Mouse (Mus musculus) CH12.LX (cell line): ENCODE results near the gene Gm12569. TPM values are rescaled to one million over a fixed set of nuclear protein-coding genes. Genes with fewer than 3 reads are reported as not detected.
A peak's percentile ranks its signal among the peaks of the same experiment; 100 is the strongest.

Source experiments
- DNase-seq: peaks from one replicate; pipeline ENCODE4 v3.0.0-alpha.2; 2013; ENCODE audit errors: extremely low read depth
- H3K27ac ChIP-seq: 2 replicates; pipeline ENCODE4 v1.5.1; 2012; ENCODE audit warnings: low read depth, mild to moderate bottlenecking, control low read depth, moderate library complexity; ENCODE audit not compliant: insufficient read depth
- H3K27me3 ChIP-seq: replicated peaks from 2 replicates; pipeline ENCODE3; 2012; ENCODE audit warnings: inconsistent platforms
- H3K36me3 ChIP-seq, 2 experiments: replicated peaks in 1 of 2; 2 replicates each; pipeline versions ENCODE3 to v1.6.1; 2012; ENCODE audit warnings: inconsistent platforms in 1 of 2, low read length in 1 of 2, mild to moderate bottlenecking in 1 of 2, mixed read lengths in 1 of 2, moderate library complexity in 1 of 2; ENCODE audit not compliant: control insufficient read depth in 1 of 2, insufficient read depth in 1 of 2
- H3K4me1 ChIP-seq, 2 experiments: 2 replicates each; pipeline ENCODE4 v1.6.1; 2012; ENCODE audit warnings: inconsistent platforms in 1 of 2, moderate library complexity in 1 of 2; ENCODE audit not compliant: insufficient read depth in 2 of 2, control insufficient read depth in 1 of 2
- H3K4me2 ChIP-seq: 2 replicates; pipeline ENCODE4 v1.6.1; 2012; ENCODE audit warnings: low read depth, mild to moderate bottlenecking, control low read depth; ENCODE audit not compliant: poor library complexity, insufficient read depth, severe bottlenecking
- H3K4me3 ChIP-seq, 3 experiments: fragments of 150-350 bp in 1 of 3; sonication (generic) in 1 of 3; replicated peaks in 1 of 3; 2 replicates each; pipeline versions ENCODE3 to v1.5.1; 2011 to 2012; ENCODE audit warnings: low read depth in 2 of 3, low read length in 2 of 3, mild to moderate bottlenecking in 2 of 3, moderate library complexity in 2 of 3, control low read depth in 1 of 3, improper control_type of control experiment in 1 of 3, inconsistent platforms in 1 of 3, mixed read lengths in 1 of 3; ENCODE audit not compliant: poor library complexity in 1 of 3
- H3K79me2 ChIP-seq: replicated peaks from 2 replicates; pipeline ENCODE4 v1.6.1; 2012; ENCODE audit warnings: mild to moderate bottlenecking, moderate library complexity; ENCODE audit not compliant: control insufficient read depth, poor library complexity, insufficient read depth, severe bottlenecking; ENCODE audit errors: extremely low read depth
- H3K9ac ChIP-seq: 2 replicates; pipeline ENCODE4 v1.6.1; 2012; ENCODE audit warnings: low read depth, mild to moderate bottlenecking, control low read depth, moderate library complexity; ENCODE audit not compliant: insufficient read depth
- H3K9me3 ChIP-seq: replicated peaks from 2 replicates; pipeline ENCODE3; 2012; ENCODE audit warnings: low read length, inconsistent platforms, mixed read lengths
- CTCF ChIP-seq, 2 experiments: IDR thresholded peaks in 1 of 2; conservative IDR thresholded peaks in 1 of 2; 2 replicates each; pipeline ENCODE4 v1.5.1; 2011 to 2012; ENCODE audit warnings: low read depth in 2 of 2, low read length in 2 of 2, improper control_type of control experiment in 1 of 2, inconsistent platforms in 1 of 2, mild to moderate bottlenecking in 1 of 2, moderate library complexity in 1 of 2
- ELF1 ChIP-seq: IDR thresholded peaks from 2 replicates; pipeline ENCODE4 v1.6.1; 2014; ENCODE audit warnings: low read depth, mild to moderate bottlenecking, inconsistent platforms, low read length, improper control_type of control experiment
- ETS1 ChIP-seq: conservative IDR thresholded peaks from 2 replicates; pipeline ENCODE4 v1.6.1; 2012; ENCODE audit warnings: low read depth, mild to moderate bottlenecking, inconsistent platforms, low read length, improper control_type of control experiment, moderate library complexity
- GABPA ChIP-seq: IDR thresholded peaks from 2 replicates; pipeline ENCODE4 v1.6.1; 2012; ENCODE audit warnings: low read depth, low read length, improper control_type of control experiment, inconsistent platforms; ENCODE audit not compliant: insufficient replicate concordance
- JUN ChIP-seq: IDR thresholded peaks from 2 replicates; pipeline ENCODE4 v1.6.1; 2011; ENCODE audit warnings: low read depth, mild to moderate bottlenecking, low read length, improper control_type of control experiment, moderate library complexity; ENCODE audit not compliant: insufficient read depth
- MAFK ChIP-seq: IDR thresholded peaks from 2 replicates; pipeline ENCODE4 v1.6.1; 2011; ENCODE audit warnings: low read length, improper control_type of control experiment; ENCODE audit not compliant: insufficient replicate concordance
- MEF2A ChIP-seq: IDR thresholded peaks from 2 replicates; pipeline ENCODE4 v1.6.1; 2014; ENCODE audit warnings: low read depth, mild to moderate bottlenecking, inconsistent platforms, low read length, improper control_type of control experiment, borderline replicate concordance
- MYC ChIP-seq: IDR thresholded peaks from 2 replicates; pipeline ENCODE4 v1.6.1; 2011; ENCODE audit warnings: low read depth, mild to moderate bottlenecking, improper control_type of control experiment, low read length
- NELFE ChIP-seq: IDR thresholded peaks from 2 replicates; pipeline ENCODE4 v1.6.1; 2011; ENCODE audit warnings: low read depth, low read length, improper control_type of control experiment
- RAD21 ChIP-seq: IDR thresholded peaks from 2 replicates; pipeline ENCODE4 v1.6.1; 2011; ENCODE audit warnings: low read depth, mild to moderate bottlenecking, low read length, improper control_type of control experiment, moderate library complexity
- TBP ChIP-seq: conservative IDR thresholded peaks from 2 replicates; pipeline ENCODE4 v1.6.1; 2011; ENCODE audit warnings: low read depth, low read length, improper control_type of control experiment
- UBTF ChIP-seq: IDR thresholded peaks from 2 replicates; pipeline ENCODE4 v1.6.1; 2012; ENCODE audit warnings: low read depth, mild to moderate bottlenecking, inconsistent platforms, low read length, improper control_type of control experiment, moderate library complexity
- USF2 ChIP-seq: conservative IDR thresholded peaks from 2 replicates; pipeline ENCODE4 v1.6.1; 2011; ENCODE audit warnings: low read depth, low read length, improper control_type of control experiment
- ZMIZ1 ChIP-seq: IDR thresholded peaks from 2 replicates; pipeline ENCODE4 v1.6.1; 2012; ENCODE audit warnings: low read depth, mild to moderate bottlenecking, inconsistent platforms, low read length, improper control_type of control experiment
- ZNF384 ChIP-seq: IDR thresholded peaks from 2 replicates; pipeline ENCODE4 v1.6.1; 2012; ENCODE audit warnings: low read depth, low read length, improper control_type of control experiment, inconsistent platforms
- dilution Hi-C: fragments of 300-500 bp; cut with MboI; formaldehyde crosslinking; loops from 2 replicates; pipeline ENCODE4 v1.14.3; 2020; ENCODE audit warnings: low sequenced_read_pairs; ENCODE audit not compliant: extremely low pct_unique_long_range_greater_than_20kb, extremely low pct_ligation_motif_present
- in situ Hi-C: fragments of 300-500 bp; cut with MboI; formaldehyde crosslinking; loops from 3 replicates; pipeline ENCODE4 v1.14.3; 2019; ENCODE audit warnings: low sequenced_read_pairs, low pct_ligation_motif_present, low pct_unique_long_range_greater_than_20kb, mixed read lengths
- polyA plus RNA-seq: library from polyadenylated mRNA; unstranded; fragments of >175 nt; gene quantifications from 2 replicates; pipeline ENCODE4 v1.2.1, GENCODE M21; 2012; ENCODE audit warnings: low read depth; ENCODE audit not compliant: insufficient read length
- total RNA-seq, 2 experiments: library from RNA; depleted of rRNA; stranded (reverse); fragments of 300-350 nt in 1 of 2; fragments of >200 nt in 1 of 2; gene quantifications; 2 replicates each; pipeline ENCODE4 v1.2.3; 2012 to 2014

The Gm12569 gene
- total and polyA plus RNA-seq, 3 experiments: 2.0 to 5.9 (median 2.1) TPM

- no peaks in the 10 kb centered on the region for H3K9me3 ChIP-seq
- H3K79me2 ChIP-seq: no peaks in the 10 kb centered on the region
- no peak for DNase-seq
- no peak overlapping the region for H3K9ac ChIP-seq
- no peak overlapping the region for H3K4me3 ChIP-seq
- in situ Hi-C loops (no loop called here), dilution Hi-C loops (no loop called here)
- no peak for TF ChIP-seq NELFE
- TF ChIP-seq ETS1: no peak
- no peak for TF ChIP-seq ELF1
- TF ChIP-seq MEF2A: no peak
- no peak for TF ChIP-seq GABPA
- TF ChIP-seq UBTF: no peak
- no peak for TF ChIP-seq ZMIZ1
- no peak for TF ChIP-seq ZNF384
- no peak for TF ChIP-seq MAFK
- peaks cover 15 to 74% of the 10 kb centered on the region in 2 experiments for H3K36me3 ChIP-seq
- H3K4me1 ChIP-seq: peaks cover 0 to 2% of the 10 kb centered on the region in 2 experiments; a peak in 1 of 4 replicates
- no peak overlapping the region for H3K4me2 ChIP-seq
- no peak overlapping the region for H3K27ac ChIP-seq
- H3K27me3 ChIP-seq: peaks cover 4% of the 10 kb centered on the region
Measured at GRCm38 (mm10) chr11:51211426-51211825, 8.8 kb upstream of the Gm12569 start.

GRCm38 (mm10) chr11:51214021-51214420, 6.3 kb upstream of the Gm12569 start:
- Histone ChIP-seq H3K9me3 (no peaks in the 10 kb centered on the region), H3K4me3 (no peak overlapping the region), H3K36me3 (peaks cover 15 to 60% of the 10 kb centered on the region in 2 experiments), H3K9ac (no peak overlapping the region), H3K27ac (no peak overlapping the region), H3K79me2 (no peaks in the 10 kb centered on the region), H3K4me2 (no peak overlapping the region), H3K27me3 (no peaks in the 10 kb centered on the region), H3K4me1 (peaks cover 2 to 11% of the 10 kb centered on the region in 2 experiments; a peak in 3 of 4 replicates)
- TF ChIP-seq CTCF (conservative IDR thresholded peaks at IDR 0.05 in 1 of 2, IDR thresholded peaks at IDR 0.05 in 1 of 2; ENCODE audit: low read depth in 2 of 2, low read length in 2 of 2) (peak; percentile 14 to 50; a peak in 2 of 4 replicates), TBP (no peak), MYC (no peak), JUN (no peak), RAD21 (peak; percentile 1), USF2 (no peak), ZMIZ1 (no peak)
- dilution Hi-C loops: no loop called here
- DNase-seq: peak; percentile 29
- in situ Hi-C loops: no loop called here
